ENCODE assay signal across 15 mouse cellular contexts in the genomic region with DNA sequence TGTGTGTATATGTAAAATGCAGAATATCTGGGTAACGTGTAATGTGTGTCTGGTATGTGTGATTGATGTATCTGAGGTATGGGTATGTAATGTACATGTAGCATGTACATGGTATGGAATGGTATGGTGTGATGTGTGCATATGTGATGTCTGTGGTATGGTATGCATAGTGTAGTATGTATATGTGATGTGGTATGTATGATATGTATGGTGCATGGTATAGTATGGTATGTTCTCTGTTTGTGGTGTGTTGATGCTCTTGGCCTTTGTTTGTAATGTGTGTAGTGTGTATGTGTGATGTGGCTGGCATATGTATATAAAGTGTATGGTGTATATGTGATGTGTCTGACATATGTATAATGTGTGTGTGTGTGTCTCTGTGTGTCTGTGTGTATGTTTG.
"Had no signal": no experiment of that assay in that cellular context is flagged by ENCODE, and none has a peak within 500 bp of the region (broad histone marks: within the 10 kb centered on the region; RNA-seq: fewer than 3 reads in every experiment).

No protein-coding gene starts in this region.

- H3K9me3 ChIP-seq: limb, embryonic 13.5 days; neural tube, embryonic 15.5 days had no signal

- H3K9ac ChIP-seq: limb, embryonic 13.5 days; liver, embryonic 14.5 days; neural tube, embryonic 15.5 days had no signal

- DNase-seq: kidney, adult 11 months; kidney, adult 9 months; kidney, postnatal 36 days; layer of hippocampus, adult 9-11 months; layer of hippocampus, postnatal 36 days; lung, adult 18-20 months; lung, postnatal 36 days; right cerebral cortex, adult 18-20 months; right cerebral cortex, postnatal 25 days; thymus, postnatal 36 days had no signal

- H3K4me1 ChIP-seq: neural tube, embryonic 15.5 days had no signal

- H3K27ac ChIP-seq: kidney, postnatal 0 days; limb, embryonic 13.5 days; liver, embryonic 14.5 days; neural tube, embryonic 15.5 days had no signal

- H3K4me3 ChIP-seq: limb, embryonic 13.5 days; myocyte; neural tube, embryonic 15.5 days had no signal

- H3K36me3 ChIP-seq: limb, embryonic 13.5 days; neural tube, embryonic 15.5 days had no signal

- H3K4me2 ChIP-seq: limb, embryonic 13.5 days; neural tube, embryonic 15.5 days had no signal

- H3K27me3 ChIP-seq: limb, embryonic 13.5 days; neural tube, embryonic 15.5 days had no signal
